Mouse (Mus musculus): Measurements from ENCODE around the gene Carmil3.
A peak's percentile ranks its signal among the peaks of the same experiment; 100 is the strongest.

The Carmil3 gene

GRCm38 (mm10) chr14:55490361-55491201 lies at the start of gene Carmil3:
Gene Carmil3 (plus strand): TSS chr14:55490651.
- DNase-seq (ENCODE audit: extremely low spot score, low spot score): peak; percentile 79

DNA sequence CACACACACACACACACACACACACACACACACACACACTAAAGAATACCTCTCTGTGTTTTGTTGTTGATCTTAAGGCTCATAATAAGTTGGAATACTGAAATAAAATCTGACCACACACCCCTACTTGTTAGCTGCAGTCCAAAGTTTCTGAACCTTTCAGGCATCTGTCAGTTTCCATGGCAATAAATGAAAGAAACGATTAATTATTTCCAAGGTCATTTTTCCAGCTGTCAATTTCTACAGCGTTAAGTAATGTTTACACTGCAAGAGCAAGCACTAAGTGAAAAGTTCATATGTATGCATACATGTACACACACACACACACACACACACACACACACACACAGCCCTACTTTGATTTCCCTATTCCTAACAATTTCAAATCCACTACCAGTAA lies 32.8 kb upstream of the Carmil3 start:
- DNase-seq (ENCODE audit: extremely low spot score, low spot score): no peak

DNA sequence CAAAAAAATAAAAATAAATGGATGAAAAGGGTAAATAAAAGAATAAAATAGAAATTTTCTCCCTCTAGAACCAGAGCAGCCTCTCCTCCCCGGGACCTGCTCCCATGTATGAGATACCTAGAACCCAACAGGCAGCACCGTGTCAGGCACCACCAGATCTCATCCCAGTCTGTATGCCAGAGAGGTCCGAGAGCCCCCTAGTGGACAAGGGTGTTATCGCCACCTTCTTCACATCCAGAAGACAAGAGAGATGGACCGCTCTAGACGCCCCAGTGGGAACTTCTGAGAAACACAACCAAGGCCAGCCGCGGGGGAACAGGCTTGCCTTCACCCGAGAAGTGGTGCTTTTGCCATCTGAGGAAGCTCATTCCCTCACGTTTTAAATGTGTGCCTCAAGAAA lies 32.2 kb upstream of the Carmil3 start:
- peak; percentile 70 for DNase-seq (ENCODE audit: extremely low spot score, low spot score)

GRCm38 (mm10) chr14:55458761-55459160 lies 31.7 kb upstream of the Carmil3 start:
- no peak for DNase-seq (ENCODE audit: extremely low spot score, low spot score)

DNA sequence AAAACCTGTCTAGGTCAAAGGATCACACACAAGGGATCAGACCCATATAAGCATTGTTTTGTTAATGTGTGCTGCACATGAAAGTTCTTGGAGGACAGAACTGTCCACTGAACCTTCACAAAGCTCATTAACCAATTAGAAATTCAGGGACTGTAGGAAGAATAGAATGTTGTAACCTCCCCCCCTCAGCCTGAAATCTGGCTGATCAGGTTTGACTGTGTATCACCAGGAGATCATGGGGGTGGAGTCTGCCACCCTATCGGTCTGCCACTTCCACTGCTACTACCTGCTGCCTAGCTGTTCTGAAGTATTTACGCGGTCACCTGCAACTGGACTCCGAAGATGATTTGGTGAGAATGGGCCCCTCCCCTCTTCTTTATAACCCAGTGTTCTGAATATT lies 30.7 kb upstream of the Carmil3 start:
- no peak for DNase-seq (ENCODE audit: extremely low spot score, low spot score)

- DNase-seq (ENCODE audit: extremely low spot score, low spot score): no peak
Observed at GRCm38 (mm10) chr14:55460297-55460696, 30.2 kb upstream of the Carmil3 start.

DNA sequence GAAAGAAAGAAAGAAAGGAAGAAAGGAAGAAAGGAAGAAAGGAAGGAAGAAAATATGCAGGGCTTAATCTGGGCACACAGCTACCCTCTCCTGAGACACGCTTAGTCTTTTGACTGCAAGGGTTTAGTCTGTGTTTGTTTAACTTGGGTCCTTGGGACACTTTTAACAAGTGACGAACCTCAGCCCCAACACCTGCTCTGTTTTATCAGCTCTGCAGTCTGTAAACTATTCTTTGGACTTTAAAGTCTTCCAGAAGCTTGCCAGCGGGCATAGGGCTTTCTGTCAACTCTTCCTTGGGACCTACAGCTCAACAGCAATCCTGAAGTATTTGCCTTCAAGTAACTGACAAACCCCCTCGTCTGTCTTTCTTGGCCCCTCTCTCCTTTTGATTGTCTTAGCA lies 28.7 kb upstream of the Carmil3 start:
- DNase-seq (ENCODE audit: extremely low spot score, low spot score): no peak

- no peak for DNase-seq (ENCODE audit: extremely low spot score, low spot score)
Observed at GRCm38 (mm10) chr14:55466481-55466880, 24.0 kb upstream of the Carmil3 start.

- no peak for DNase-seq (ENCODE audit: extremely low spot score, low spot score)
Observed at GRCm38 (mm10) chr14:55467108-55467507, 23.3 kb upstream of the Carmil3 start.

GRCm38 (mm10) chr14:55468301-55468741 lies 22.1 kb upstream of the Carmil3 start:
- no peak for DNase-seq (ENCODE audit: extremely low spot score, low spot score)

DNA sequence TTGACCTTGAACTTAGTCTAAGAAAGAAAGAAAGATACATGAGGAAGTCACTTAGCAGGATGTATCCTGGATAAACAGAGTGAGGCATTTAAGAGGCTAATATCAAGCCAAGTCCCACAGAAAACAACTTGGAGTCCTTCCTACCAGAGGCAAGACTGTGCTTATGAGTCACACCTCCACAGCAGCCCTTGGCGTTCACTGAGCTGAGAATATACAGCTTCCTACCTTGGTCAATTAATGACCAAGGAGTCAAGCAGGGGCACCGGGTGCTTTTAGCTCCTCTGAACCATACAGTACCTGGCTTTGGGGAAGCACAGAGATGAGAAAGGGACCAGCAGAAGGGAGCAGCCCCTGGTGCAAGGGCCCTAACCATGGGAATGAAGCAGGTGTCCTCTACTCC lies 21.4 kb upstream of the Carmil3 start:
- DNase-seq (ENCODE audit: extremely low spot score, low spot score): no peak

GRCm38 (mm10) chr14:55469821-55470220 lies 20.6 kb upstream of the Carmil3 start:
- no peak for DNase-seq (ENCODE audit: extremely low spot score, low spot score)

DNA sequence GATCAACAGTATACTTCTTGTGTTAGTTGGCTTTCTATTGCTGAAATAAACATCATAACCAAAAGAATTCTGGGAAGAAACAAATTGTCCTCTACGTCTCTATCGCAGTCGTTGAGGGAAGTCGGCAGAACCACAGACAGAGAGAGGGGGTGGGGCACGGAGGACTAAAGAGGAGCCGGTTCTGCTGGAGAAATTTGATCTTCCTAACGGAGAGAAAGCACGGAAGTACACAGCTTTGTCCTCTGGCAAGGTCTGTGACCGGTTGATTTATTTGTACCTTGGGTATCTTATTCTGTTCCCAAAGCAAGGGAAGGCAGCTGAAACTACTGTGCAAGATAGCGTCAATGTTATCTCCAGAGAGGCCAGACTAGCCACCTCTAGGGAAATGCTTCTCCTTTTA lies 19.6 kb upstream of the Carmil3 start:
- no peak for DNase-seq (ENCODE audit: extremely low spot score, low spot score)

GRCm38 (mm10) chr14:55475654-55476053 lies 14.8 kb upstream of the Carmil3 start:
- no peak for DNase-seq (ENCODE audit: extremely low spot score, low spot score)

GRCm38 (mm10) chr14:55477421-55477820 lies 13.0 kb upstream of the Carmil3 start:
- DNase-seq (ENCODE audit: extremely low spot score, low spot score): no peak

DNA sequence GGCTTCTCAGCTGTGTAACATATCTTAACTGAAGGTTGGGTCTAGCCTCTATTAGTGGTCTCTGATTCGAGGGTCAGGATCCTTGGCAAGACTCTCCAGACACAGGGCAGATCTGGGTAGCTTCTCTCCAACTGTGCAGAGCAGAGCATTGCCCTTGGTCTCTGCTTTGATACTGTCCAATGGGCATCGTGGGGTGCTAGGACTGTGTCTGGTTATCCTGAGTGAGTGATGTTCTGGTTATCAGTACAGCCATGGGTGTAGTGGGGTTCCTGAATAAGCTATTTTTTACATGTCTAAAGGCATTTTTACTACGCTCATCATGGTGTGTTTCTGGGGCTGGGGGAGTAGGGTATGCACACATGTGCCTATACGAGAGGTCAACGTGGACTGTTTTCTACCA lies 12.6 kb upstream of the Carmil3 start:
- DNase-seq (ENCODE audit: extremely low spot score, low spot score): no peak

- peak; percentile 85 for DNase-seq (ENCODE audit: extremely low spot score, low spot score)
Observed at GRCm38 (mm10) chr14:55478651-55479599, 11.5 kb upstream of the Carmil3 start, which contains the start of gene Dhrs4. Gene Dhrs4 (plus strand): TSS chr14:55478758.

DNA sequence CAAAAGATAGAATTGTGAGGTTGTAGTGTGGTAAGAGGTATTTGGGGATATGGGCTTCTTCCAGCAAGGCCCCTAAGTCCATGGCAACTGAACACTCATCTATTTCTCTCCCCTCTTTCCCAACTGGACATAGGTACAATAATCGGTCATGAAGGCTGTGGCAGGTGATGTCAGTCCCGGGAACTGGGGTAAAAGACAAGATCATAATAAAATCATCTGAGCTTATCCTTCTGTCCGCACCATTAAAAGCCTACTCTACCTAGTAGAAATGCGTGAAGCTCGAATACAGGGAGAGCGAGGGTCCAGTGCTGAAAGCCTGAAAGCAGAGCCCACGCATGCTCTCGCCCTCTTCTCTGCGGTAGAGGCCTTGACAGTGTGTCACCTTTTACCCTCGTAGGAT lies 10.8 kb upstream of the Carmil3 start:
- DNase-seq (ENCODE audit: extremely low spot score, low spot score): no peak

- DNase-seq (ENCODE audit: extremely low spot score, low spot score): no peak
Observed at GRCm38 (mm10) chr14:55484430-55485085, 5.9 kb upstream of the Carmil3 start.

- DNase-seq (ENCODE audit: extremely low spot score, low spot score): no peak
Observed at GRCm38 (mm10) chr14:55486836-55487235, 3.6 kb upstream of the Carmil3 start.

- no peak for DNase-seq (ENCODE audit: extremely low spot score, low spot score)
Observed at GRCm38 (mm10) chr14:55491291-55491833, 911 bp downstream of the Carmil3 start.

All from neural tube, embryonic 10.5 days (tissue).